Mouse (Mus musculus) 3134 (cell line): ENCODE results near the gene D430041D05Rik.
"Not testable (repeated sequence)": the region's sequence is repeated elsewhere in the genome, so short reads cannot be mapped to it uniquely, and the experiment has no call there.

Experiments used
- DNase-seq: peaks from one replicate; pipeline ENCODE4 v3.0.0-alpha.2; 2011; ENCODE audit warnings: low spot score; ENCODE audit not compliant: insufficient read length; ENCODE audit errors: extremely low read depth

Gene D430041D05Rik

DNA sequence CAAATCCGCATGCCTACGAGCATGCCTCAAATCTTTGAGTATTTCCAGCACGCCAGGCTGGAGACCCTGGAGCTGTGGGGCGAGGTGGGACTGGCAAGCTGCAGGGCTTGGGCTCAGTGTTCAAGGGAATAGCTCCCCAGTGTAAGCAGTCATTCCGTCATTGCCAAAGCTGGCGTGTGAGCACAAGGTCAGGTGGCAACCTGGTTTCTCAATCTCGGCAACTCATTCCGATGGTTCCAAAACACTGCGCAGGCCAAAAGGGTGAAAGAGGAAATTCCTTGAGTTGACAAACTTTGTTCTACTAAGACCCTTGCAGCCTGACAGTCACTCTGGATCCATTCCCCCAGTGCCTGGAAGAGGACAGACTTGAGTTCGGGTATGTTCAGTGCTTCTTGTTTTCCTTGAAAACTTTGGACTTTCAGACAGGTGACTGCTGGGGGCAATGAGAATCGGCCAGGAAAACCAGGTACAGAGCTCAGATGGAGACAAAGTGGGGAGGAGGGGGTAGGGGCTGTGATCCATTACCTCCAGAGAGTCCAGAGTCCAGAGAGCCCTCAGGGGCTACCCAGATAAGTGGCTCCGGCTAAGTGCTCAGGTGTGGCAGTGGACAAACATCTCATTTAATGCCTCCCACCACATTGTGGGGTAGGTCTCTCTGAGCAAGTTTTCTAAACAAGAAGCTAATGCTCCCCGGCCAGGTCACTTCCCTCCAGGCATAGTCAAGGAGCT lies 281.8 kb downstream of the D430041D05Rik start:
- no peak for DNase-seq

- DNase-seq, result no peak
Measured at GRCm38 (mm10) chr2:104124071-104124470, 286.7 kb downstream of the D430041D05Rik start.

- DNase-seq, result no peak
Measured at GRCm38 (mm10) chr2:104123540-104123939, 287.3 kb downstream of the D430041D05Rik start.

- no peak for DNase-seq
Measured at GRCm38 (mm10) chr2:104122505-104123378, 288.1 kb downstream of the D430041D05Rik start, which contains the start of gene A930018P22Rik. Gene A930018P22Rik (plus strand): TSS chr2:104122769.

DNA sequence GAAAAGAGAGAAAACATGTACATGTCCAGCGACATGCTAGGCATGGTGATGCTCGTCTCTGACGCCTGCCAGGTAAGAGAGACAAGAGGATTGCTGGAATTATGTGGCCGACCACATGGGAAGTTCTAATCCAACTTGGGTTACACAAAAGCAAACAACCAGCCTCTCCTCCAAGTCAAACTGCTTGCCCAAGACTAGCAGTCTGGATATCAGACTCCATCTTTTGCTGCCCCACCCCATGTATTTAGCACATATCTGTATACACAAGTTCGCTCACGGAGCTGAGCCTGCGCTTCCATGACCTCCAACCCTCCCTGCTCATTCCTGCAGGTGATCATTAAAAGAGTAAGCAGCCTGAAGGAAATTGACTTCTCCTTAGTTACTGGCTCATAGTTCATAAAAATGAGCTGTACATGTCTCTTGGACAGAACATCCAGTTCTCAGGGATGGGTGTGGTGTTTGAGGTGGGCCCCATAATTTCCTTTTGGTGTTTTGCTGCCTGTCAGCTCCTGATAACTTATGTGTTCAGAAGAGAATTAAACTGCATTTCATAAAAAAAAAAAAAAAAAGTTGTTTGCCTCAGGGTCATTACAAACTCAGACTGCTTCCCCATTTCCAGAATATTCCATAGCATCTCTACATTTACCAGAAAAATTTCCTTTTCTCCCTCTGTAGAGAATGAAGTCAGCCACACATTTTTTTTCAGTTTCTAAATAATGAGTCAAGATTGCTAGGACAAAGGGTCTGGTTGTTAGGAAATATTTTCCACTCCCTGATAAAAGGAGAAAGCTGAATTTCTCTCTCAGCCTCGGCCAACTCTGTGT lies 288.9 kb downstream of the D430041D05Rik start:
- no peak for DNase-seq

DNA sequence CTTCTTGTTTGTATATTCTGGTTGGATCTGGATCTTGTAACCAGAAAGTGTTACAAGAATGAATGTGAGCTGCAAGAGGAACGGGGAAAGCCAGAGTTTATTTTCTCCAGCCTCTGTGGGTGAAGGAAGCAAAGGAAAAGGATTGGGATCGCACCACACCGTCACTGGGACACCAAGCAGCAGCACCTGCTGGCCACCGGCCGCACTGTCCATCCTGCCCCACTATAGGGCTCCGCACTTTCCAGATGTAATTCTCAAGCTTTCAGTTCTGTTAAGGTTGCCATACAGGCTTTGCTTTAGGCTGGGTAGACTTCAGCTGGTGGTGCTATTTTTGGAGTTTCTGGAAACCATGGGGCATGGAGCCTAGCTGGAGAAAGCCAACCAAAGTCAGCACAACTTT lies 290.5 kb downstream of the D430041D05Rik start:
- DNase-seq, result no peak

DNA sequence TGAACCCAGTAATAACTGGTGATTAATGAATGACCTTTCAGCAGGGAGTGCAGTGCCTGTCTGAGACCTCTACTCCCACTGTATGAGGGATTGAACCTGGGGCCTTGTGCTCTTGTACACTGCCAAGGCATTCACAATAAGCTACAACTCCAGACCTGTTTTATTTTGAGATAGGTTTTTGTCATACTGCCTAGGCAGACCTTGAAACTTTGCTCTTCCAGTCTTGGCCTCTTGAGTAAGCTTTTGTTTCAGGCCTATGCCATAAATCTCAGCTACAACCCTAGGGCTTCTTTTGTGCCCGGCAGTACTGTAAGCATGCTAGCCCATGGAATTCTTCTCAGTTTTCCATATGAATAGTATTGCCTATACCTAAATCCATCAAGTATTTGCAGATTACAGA lies 291.7 kb downstream of the D430041D05Rik start:
- no peak for DNase-seq

DNA sequence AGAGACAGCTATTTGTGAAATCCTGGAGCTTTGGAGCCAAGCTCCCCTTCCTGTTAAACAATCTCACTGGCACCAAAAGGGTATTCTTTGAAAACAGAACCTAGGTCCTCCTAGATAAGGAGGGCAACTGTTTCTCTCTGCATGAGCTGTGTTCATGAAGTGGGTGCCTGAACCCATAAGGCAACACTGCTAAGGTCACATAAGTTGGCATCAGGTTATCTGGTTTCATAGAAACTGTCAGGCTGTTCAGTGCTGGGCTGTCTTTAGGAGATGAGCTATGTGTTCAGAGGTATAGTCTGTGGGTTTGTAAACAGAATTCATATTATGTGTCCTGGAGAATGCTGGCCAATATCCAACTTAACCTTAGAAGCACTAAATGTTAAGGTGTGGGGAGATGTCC lies 293.6 kb downstream of the D430041D05Rik start:
- not testable (repeated sequence) for DNase-seq

DNA sequence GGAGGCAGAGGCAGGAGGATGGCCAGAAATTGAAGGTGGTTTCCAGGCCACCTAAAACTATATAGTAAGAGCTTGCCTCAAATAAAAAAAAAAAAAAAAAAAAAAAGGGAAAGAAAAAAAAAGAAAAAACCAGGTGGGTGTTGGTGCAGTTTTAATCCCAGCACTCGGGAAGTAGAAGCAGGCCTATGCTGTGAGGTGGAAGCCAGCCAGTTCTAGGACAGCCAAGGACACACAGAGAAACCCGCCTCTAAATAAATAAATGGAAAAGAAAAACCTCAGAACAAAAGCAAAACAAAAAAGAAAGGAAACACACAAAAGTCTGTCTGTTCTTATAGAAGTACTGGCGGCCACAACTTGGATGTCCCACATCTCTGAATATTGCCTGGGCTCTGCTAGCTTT lies 295.9 kb downstream of the D430041D05Rik start:
- DNase-seq, result no peak

DNA sequence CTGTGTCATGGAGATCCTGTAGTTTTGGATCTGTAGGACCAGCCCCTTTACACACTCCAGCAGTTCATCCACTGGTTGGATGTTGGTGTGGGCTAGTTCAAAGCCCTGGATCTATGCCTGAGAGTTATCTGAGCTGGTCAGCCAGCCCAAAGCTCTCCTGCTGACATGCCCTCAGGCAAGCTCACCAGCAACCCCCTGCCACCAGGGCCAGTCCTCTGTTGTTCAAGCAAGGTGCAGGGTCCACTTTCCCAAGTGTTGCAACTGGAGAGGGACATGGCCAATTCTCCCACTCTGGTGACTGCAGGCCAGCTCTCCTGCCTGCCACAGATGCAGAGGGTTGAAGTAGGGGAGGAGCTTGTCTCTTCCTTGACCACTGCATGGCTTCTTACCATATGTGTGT lies 297.2 kb downstream of the D430041D05Rik start:
- not testable (repeated sequence) for DNase-seq

GRCm38 (mm10) chr2:104111170-104111797 lies 299.5 kb downstream of the D430041D05Rik start:
- DNase-seq, result not testable (repeated sequence)

DNA sequence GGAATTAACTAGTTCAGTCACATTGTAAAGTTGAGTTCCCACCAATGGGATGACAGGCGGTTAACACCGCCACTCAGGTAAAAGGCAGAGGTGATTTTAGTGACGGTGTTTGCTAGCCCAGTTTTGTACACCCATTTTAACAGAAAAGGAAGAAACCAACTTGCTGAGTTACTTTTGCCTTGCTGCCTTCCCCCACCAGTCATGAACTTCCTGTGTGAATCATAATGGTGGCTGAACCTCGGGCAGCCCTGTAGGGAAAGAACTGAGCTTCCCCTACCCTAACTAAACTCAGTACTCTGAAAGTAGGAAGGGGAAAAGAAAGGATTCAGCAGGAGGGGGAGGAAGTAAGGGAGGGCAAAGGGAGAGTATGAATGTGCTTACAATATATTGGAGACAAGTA lies 300.8 kb downstream of the D430041D05Rik start:
- DNase-seq, result no peak

- no peak for DNase-seq
Measured at GRCm38 (mm10) chr2:104109528-104109927, 301.3 kb downstream of the D430041D05Rik start.

- not testable (repeated sequence) for DNase-seq
Measured at GRCm38 (mm10) chr2:104109021-104109420, 301.8 kb downstream of the D430041D05Rik start.

DNA sequence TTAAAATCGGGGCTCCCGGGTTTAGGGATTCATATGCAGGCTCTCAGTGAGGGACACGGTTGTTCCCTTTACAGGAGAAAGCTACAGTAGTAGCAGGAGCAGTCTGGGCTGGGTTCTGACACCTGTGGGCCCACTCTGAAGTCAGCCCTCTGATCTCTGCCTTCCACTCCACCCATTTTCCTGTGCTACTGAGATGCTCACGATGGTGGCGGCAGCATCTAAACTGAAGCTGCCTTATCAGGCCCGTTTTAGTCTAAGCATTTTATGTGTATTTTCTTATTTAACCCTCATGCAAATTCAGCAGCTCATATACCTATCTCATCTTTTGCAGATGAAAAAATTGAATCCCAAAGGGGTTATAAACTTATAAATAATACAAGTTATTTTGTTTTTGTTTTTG lies 306.0 kb downstream of the D430041D05Rik start:
- DNase-seq, result no peak

DNA sequence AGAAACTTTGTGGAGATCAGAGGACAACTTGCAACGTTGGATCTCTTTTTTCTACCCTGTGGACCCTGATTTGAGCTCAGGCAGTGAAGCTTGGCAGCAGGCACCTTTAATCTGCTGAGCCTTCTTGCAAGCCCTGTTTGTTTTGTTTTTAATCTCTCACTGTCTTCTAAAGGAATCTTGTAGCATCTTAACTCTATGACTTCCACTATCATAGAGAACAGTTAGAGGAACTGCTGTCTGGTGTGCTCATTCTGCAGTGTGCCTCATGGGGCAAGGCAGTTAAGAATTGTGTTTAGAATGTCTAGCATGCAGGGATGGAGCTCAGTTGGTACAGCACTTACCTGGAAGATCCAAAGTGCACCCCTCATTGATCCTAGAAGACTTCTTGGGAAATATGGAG lies 310.9 kb downstream of the D430041D05Rik start:
- no peak for DNase-seq

DNA sequence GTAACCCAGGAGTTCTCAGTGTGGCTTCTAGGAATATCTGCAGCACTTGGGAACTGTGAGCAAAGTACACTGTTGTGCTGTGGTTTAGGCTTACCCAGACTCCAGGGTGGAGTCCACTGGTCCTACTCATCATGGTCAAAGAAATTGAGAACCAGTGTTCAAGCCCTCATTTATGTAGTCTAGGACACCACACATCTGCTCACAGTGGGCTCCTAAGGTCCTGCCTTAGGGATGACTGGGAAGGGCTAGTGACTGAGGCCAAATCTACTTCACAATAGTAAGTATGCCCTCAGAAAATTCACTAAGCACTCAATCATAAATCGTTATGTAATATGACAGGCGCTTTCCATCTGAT lies 311.6 kb downstream of the D430041D05Rik start:
- DNase-seq, result no peak

- DNase-seq, result no peak
Measured at GRCm38 (mm10) chr2:104098529-104099230, 312.1 kb downstream of the D430041D05Rik start.

DNA sequence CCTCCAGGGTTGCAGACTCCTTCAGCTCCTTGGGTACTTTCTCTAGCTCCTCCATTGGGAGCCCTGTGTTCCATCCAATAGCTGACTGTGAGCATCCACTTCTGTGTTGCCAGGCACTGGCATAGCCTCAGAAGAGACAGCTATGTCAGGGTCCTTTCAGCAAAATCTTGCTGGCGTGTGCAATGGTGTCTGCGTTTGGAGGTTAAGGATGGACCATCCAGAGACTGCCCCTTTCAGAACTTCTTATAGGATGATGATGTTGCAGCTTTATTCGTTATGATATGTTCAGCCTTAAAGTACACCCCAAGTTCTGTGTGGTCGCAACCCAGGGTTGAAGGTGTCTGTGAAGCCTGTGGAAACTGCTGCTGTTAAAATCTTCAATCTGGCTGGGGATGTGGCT lies 313.4 kb downstream of the D430041D05Rik start:
- not testable (repeated sequence) for DNase-seq

DNA sequence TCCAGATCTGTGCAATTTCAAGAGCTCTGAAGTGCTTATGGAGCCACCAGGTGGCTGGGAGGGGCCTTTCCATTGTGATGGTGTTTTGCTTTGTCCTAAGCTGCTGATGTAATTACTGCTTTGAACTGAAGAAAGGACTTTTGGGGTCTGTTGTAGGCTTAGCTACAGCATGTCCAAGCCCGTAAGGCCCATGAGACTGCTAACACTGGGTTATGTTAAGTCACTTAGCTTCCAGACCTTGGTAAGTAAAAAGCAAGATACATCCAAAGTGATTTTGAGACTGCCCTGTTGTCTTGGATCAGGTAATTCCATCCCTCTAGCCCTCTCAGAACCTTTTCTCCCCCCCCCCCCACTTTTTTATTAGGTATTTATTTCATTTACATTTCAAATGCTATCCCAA lies 314.0 kb downstream of the D430041D05Rik start:
- not testable (repeated sequence) for DNase-seq
